Mouse (Mus musculus) cerebral cortex, adult 2 months (tissue): ENCODE measurements around the gene Add3.

ENCODE experiments used
- WGBS: fragments of 180-500 bp; shearing (Covaris S2); methylation state at CpG from one replicate; pipeline ENCODE4 v1.1.7; 2018; 5-methylcytosine and 5-hydroxymethylcytosine counted together

Gene Add3

GRCm38 (mm10) chr19:53273055-53273722 lies 132.9 kb downstream of the Add3 start:
- WGBS = 78% methylated on average over 17 of the region's 17 CpGs

GRCm38 (mm10) chr19:53273781-53274428 lies 133.7 kb downstream of the Add3 start:
- 82% methylated on average over 23 of the region's 23 CpGs for WGBS

- WGBS = 74% methylated on average over 3 of the region's 3 CpGs
Measured at GRCm38 (mm10) chr19:53275204-53275603, 135.0 kb downstream of the Add3 start.

GRCm38 (mm10) chr19:53276902-53277707 lies 136.9 kb downstream of the Add3 start:
- 86% methylated on average over 19 of the region's 19 CpGs for WGBS

GRCm38 (mm10) chr19:53278491-53279415 lies 138.5 kb downstream of the Add3 start:
- 78% methylated on average over 19 of the region's 19 CpGs for WGBS

GRCm38 (mm10) chr19:53280254-53280653 lies 140.0 kb downstream of the Add3 start:
- 93% methylated on average over 8 of the region's 8 CpGs for WGBS

- WGBS = 70% methylated on average over 10 of the region's 10 CpGs
Measured at GRCm38 (mm10) chr19:53282571-53282970, 142.3 kb downstream of the Add3 start.

- WGBS = 92% methylated on average over 7 of the region's 7 CpGs
Measured at GRCm38 (mm10) chr19:53283742-53284141, 143.5 kb downstream of the Add3 start.

GRCm38 (mm10) chr19:53284268-53285208 lies 144.3 kb downstream of the Add3 start:
- 39% methylated on average over 20 of the region's 20 CpGs for WGBS

GRCm38 (mm10) chr19:53296331-53297254 lies 156.3 kb downstream of the Add3 start:
- WGBS = 81% methylated on average over 23 of the region's 23 CpGs
